Mouse (Mus musculus) hindbrain, embryonic 14.5 days (tissue): ENCODE data around the gene Ntsr2. TPM values are rescaled to one million over a fixed set of nuclear protein-coding genes. Genes with fewer than 3 reads are reported as not detected.

Experiments
- polyA plus RNA-seq: library from polyadenylated mRNA; unstranded; fragments of >200 nt; fragmentation: Nextera tagmentation; extraction: Ambion mirVana; gene quantifications from 2 replicates; pipeline ENCODE4 v1.2.1, GENCODE M21; 2014

The Ntsr2 gene
- polyA plus RNA-seq, 1 experiment from 2014 or later, result 1.8 TPM

Other genes with a start within 250 kb of the Ntsr2 start
- 18.0 and 19.1 TPM in 2 replicates for gene Lpin1, start 42.4 kb upstream of the Ntsr2 start, polyA plus RNA-seq
- gene Greb1, start 147.5 kb downstream of the Ntsr2 start, polyA plus RNA-seq, result 0.88 and 1.4 TPM in 2 replicates
- gene E2f6, start 157.6 kb downstream of the Ntsr2 start, polyA plus RNA-seq, result 32.5 and 36.2 TPM in 2 replicates
- 15.7 and 17.6 TPM in 2 replicates for gene Rock2, start 241.5 kb downstream of the Ntsr2 start, polyA plus RNA-seq